Mouse (Mus musculus) macrophage (primary cell): ENCODE data around the gene Yipf6. TPM values are rescaled to one million over a fixed set of nuclear protein-coding genes. Genes with fewer than 3 reads are reported as not detected.

ENCODE experiments used
- H3K27ac ChIP-seq: fragments of 350-480 bp; formaldehyde crosslinking; 2 replicates; pipeline ENCODE4 v1.9.0; 2021
- H3K36me3 ChIP-seq: fragments of 350-480 bp; formaldehyde crosslinking; 2 replicates; pipeline ENCODE4 v1.9.0; 2021; ENCODE audit errors: inconsistent target
- H3K4me3 ChIP-seq: fragments of 350-480 bp; formaldehyde crosslinking; 2 replicates; pipeline ENCODE4 v1.9.0; 2021; ENCODE audit errors: inconsistent target
- H3K79me2 ChIP-seq: fragments of 350-480 bp; formaldehyde crosslinking; 2 replicates; pipeline ENCODE4 v1.9.0; 2021; ENCODE audit errors: inconsistent target
- WGBS: methylation state at CpG from one replicate; pipeline ENCODE4 v1.1.7; 2026; ENCODE audit warnings: inconsistent platforms; ENCODE audit not compliant: missing documents; 5-methylcytosine and 5-hydroxymethylcytosine counted together
- polyA plus RNA-seq: library from polyadenylated mRNA; stranded (reverse); fragments of 250-400 nt; gene quantifications from 3 replicates; pipeline ENCODE4 v1.2.4, GENCODE M21; 2018; ENCODE audit warnings: inconsistent platforms
- total RNA-seq, 78 experiments: library from RNA; depleted of rRNA; stranded (reverse); fragments of 250-400 nt; gene quantifications; 1 replicate in 9 of 78; 2 replicates in 24 of 78; 3 replicates in 43 of 78; 4 replicates in 2 of 78; pipeline ENCODE4 v1.2.4; 2018; ENCODE audit warnings: inconsistent platforms in 56 of 78

The Yipf6 gene
- total RNA-seq (2018; cell fraction: chromatin; rRNA removed): 10 to 100 TPM in 25 of 26 experiments, 1 to 10 TPM in 1; 9.6 to 63.1 (median 29.0) TPM
- 10 to 100 TPM; 29.7 to 51.4 (median 43.1) TPM for total RNA-seq (2018; cell fraction: cytosol; rRNA removed)
- 10 to 100 TPM; 15.5 to 73.8 (median 36.3) TPM for total RNA-seq (2018; cell fraction: nucleus; rRNA removed)
- polyA plus RNA-seq: 25.8 to 33.1 TPM (median 32.2 TPM) in 3 replicates

- H3K27ac ChIP-seq: peak within 1 kb of the TSS; percentile 80
- no peaks in the 10 kb centered on the region for H3K36me3 ChIP-seq
- WGBS: 89% methylated on average over 3 of the region's 3 CpGs
- H3K4me3 ChIP-seq: peak within 1 kb of the TSS; percentile 61
- peaks cover 21% of the 10 kb centered on the region for H3K79me2 ChIP-seq
Measured at GRCm38 (mm10) chrX:98936101-98936500, at the start of gene Yipf6. Gene Yipf6, plus strand, starts transcription at chrX:98936316.

GRCm38 (mm10) chrX:98890072-98890405 is 46.1 kb upstream of the Yipf6 start:
- Histone ChIP-seq H3K79me2 (peaks cover 31% of the 10 kb centered on the region; the same call in 1 of the 2 replicates), H3K4me3 (peak overlapping the region; percentile 55), H3K36me3 (no peaks in the 10 kb centered on the region), H3K27ac (peak overlapping the region; percentile 56)
- WGBS: 24% methylated on average over 14 of the region's 14 CpGs

- H3K79me2 ChIP-seq: peaks cover 26% of the 10 kb centered on the region; the same call in 1 of the 2 replicates
- H3K36me3 ChIP-seq: no peaks in the 10 kb centered on the region
- H3K4me3 ChIP-seq: peak within 1 kb of the TSS; percentile 55
- peak within 1 kb of the TSS; percentile 56 for H3K27ac ChIP-seq
- 25% methylated on average over 33 of the region's 48 CpGs for WGBS
Measured at GRCm38 (mm10) chrX:98890406-98891116, 45.6 kb upstream of the Yipf6 start, which contains the start of gene Ophn1. Gene Ophn1, minus strand, starts transcription at chrX:98891025.

- Histone ChIP-seq H3K27ac (no peak overlapping the region), H3K36me3 (no peaks in the 10 kb centered on the region), H3K4me3 (no peak overlapping the region), H3K79me2 (no peaks in the 10 kb centered on the region)
- WGBS: 83% methylated on average over 3 of the region's 3 CpGs
Measured at GRCm38 (mm10) chrX:98898307-98898706, 37.8 kb upstream of the Yipf6 start.

GRCm38 (mm10) chrX:98904226-98904625 is 31.9 kb upstream of the Yipf6 start:
- WGBS: 20% methylated on average over 6 of the region's 6 CpGs

GRCm38 (mm10) chrX:98908910-98909309 is 27.2 kb upstream of the Yipf6 start:
- H3K79me2 ChIP-seq: no peaks in the 10 kb centered on the region
- H3K4me3 ChIP-seq: no peak overlapping the region
- H3K27ac ChIP-seq: no peak overlapping the region
- WGBS: 69% methylated on average over 1 of the region's 1 CpGs
- no peaks in the 10 kb centered on the region for H3K36me3 ChIP-seq

More at GRCm38 (mm10) chrX:98904226-98904625, 31.9 kb upstream of the Yipf6 start:
- Histone ChIP-seq H3K79me2 (no peaks in the 10 kb centered on the region), H3K27ac (no peak overlapping the region), H3K4me3 (no peak overlapping the region), H3K36me3 (no peaks in the 10 kb centered on the region)

- no peaks in the 10 kb centered on the region for H3K36me3 ChIP-seq
- WGBS: 29% methylated on average over 6 of the region's 6 CpGs
Measured at GRCm38 (mm10) chrX:98919423-98919822, 16.7 kb upstream of the Yipf6 start.

GRCm38 (mm10) chrX:98936707-98937554 is 815 bp downstream of the Yipf6 start:
- Histone ChIP-seq H3K79me2 (peaks cover 21% of the 10 kb centered on the region), H3K27ac (peak overlapping the region; percentile 80), H3K36me3 (no peaks in the 10 kb centered on the region), H3K4me3 (peak overlapping the region; percentile 61)
- 26% methylated on average over 53 of the region's 66 CpGs for WGBS

More at GRCm38 (mm10) chrX:98919423-98919822, 16.7 kb upstream of the Yipf6 start:
- no peaks in the 10 kb centered on the region for H3K79me2 ChIP-seq
- H3K27ac ChIP-seq: no peak overlapping the region
- H3K4me3 ChIP-seq: no peak overlapping the region

- WGBS: 27% methylated on average over 47 of the region's 57 CpGs
- Histone ChIP-seq H3K36me3 (no peaks in the 10 kb centered on the region), H3K79me2 (peaks cover 21% of the 10 kb centered on the region), H3K4me3 (peak overlapping the region; percentile 82), H3K27ac (peak overlapping the region; percentile 80)
Measured at GRCm38 (mm10) chrX:98937555-98938294, 1.6 kb downstream of the Yipf6 start.

GRCm38 (mm10) chrX:98953941-98954340 is 17.8 kb downstream of the Yipf6 start:
- Histone ChIP-seq H3K36me3 (no peaks in the 10 kb centered on the region), H3K4me3 (no peak overlapping the region), H3K79me2 (no peaks in the 10 kb centered on the region), H3K27ac (no peak overlapping the region)
- 28% methylated on average over 3 of the region's 6 CpGs for whole genome bisulfite sequencing

GRCm38 (mm10) chrX:98958287-98958686 is 22.2 kb downstream of the Yipf6 start:
- H3K4me3 ChIP-seq: no peak overlapping the region
- no peak overlapping the region for H3K27ac ChIP-seq
- H3K36me3 ChIP-seq: no peaks in the 10 kb centered on the region
- H3K79me2 ChIP-seq: no peaks in the 10 kb centered on the region
- WGBS: 91% methylated on average over 9 of the region's 9 CpGs

- no peak overlapping the region for H3K4me3 ChIP-seq
- no peaks in the 10 kb centered on the region for H3K36me3 ChIP-seq
- H3K79me2 ChIP-seq: no peaks in the 10 kb centered on the region
- no peak overlapping the region for H3K27ac ChIP-seq
- 78% methylated on average over 4 of the region's 4 CpGs for WGBS
Measured at GRCm38 (mm10) chrX:98959050-98959449, 22.9 kb downstream of the Yipf6 start.

- Histone ChIP-seq H3K79me2 (no peaks in the 10 kb centered on the region), H3K36me3 (no peaks in the 10 kb centered on the region), H3K4me3 (no peak overlapping the region), H3K27ac (no peak overlapping the region)
Measured at GRCm38 (mm10) chrX:98963742-98964141, 27.6 kb downstream of the Yipf6 start.

GRCm38 (mm10) chrX:98964513-98964912 is 28.4 kb downstream of the Yipf6 start:
- Histone ChIP-seq H3K36me3 (no peaks in the 10 kb centered on the region), H3K27ac (peak overlapping the region; percentile 19), H3K79me2 (no peaks in the 10 kb centered on the region), H3K4me3 (no peak overlapping the region)
